Mouse (Mus musculus) hindbrain, embryonic 13.5 days (tissue): Measurements from ENCODE around the gene Prss1. TPM values are rescaled to one million over a fixed set of nuclear protein-coding genes. Genes with fewer than 3 reads are reported as not detected.
"Not testable (repeated sequence)": the region's sequence is repeated elsewhere in the genome, so short reads cannot be mapped to it uniquely, and the experiment has no call there.

Experiments
- ATAC-seq: fragments of 200-750 bp; cut with Nextera tagmentation; 2 replicates; pipeline ENCODE4 v1.8.0; 2017; ENCODE audit warnings: moderate TSS enrichment; ENCODE audit not compliant: low FRiP score
- H3K27ac ChIP-seq: fragments of 300-500 bp; sonication (generic); 2 replicates; pipeline ENCODE4 v1.5.1; 2015; ENCODE audit warnings: inconsistent platforms, mild to moderate bottlenecking, moderate library complexity
- H3K27me3 ChIP-seq: fragments of 300-500 bp; sonication (generic); 2 replicates; pipeline ENCODE4 v1.6.1; 2015; ENCODE audit warnings: mild to moderate bottlenecking, inconsistent platforms
- H3K36me3 ChIP-seq: fragments of 300-500 bp; sonication (generic); 2 replicates; pipeline ENCODE4 v1.6.1; 2015; ENCODE audit warnings: mild to moderate bottlenecking, inconsistent platforms
- H3K4me1 ChIP-seq: fragments of 300-500 bp; sonication (generic); replicated peaks from 2 replicates; pipeline ENCODE4 v1.6.1; 2015; ENCODE audit warnings: inconsistent platforms
- H3K4me2 ChIP-seq: fragments of 300-500 bp; sonication (generic); 2 replicates; pipeline ENCODE4 v1.6.1; 2015; ENCODE audit warnings: inconsistent platforms, mild to moderate bottlenecking, moderate library complexity
- H3K4me3 ChIP-seq: fragments of 300-500 bp; sonication (generic); 2 replicates; pipeline ENCODE4 v1.5.1; 2015; ENCODE audit warnings: mild to moderate bottlenecking, inconsistent platforms
- H3K9ac ChIP-seq: fragments of 300-500 bp; sonication (generic); 2 replicates; pipeline ENCODE4 v1.6.1; 2015; ENCODE audit warnings: mild to moderate bottlenecking, inconsistent platforms
- H3K9me3 ChIP-seq: fragments of 300-500 bp; sonication (generic); 2 replicates; pipeline ENCODE4 v1.6.1; 2016; ENCODE audit warnings: inconsistent platforms
- WGBS: fragments of 180-500 bp; shearing (Covaris S2); methylation state at CpG from one replicate; pipeline ENCODE4 v1.1.7; 2015; 5-methylcytosine and 5-hydroxymethylcytosine counted together
- polyA plus RNA-seq: library from polyadenylated mRNA; unstranded; fragments of >200 nt; fragmentation: Nextera tagmentation; extraction: Ambion mirVana; gene quantifications from 2 replicates; pipeline ENCODE4 v1.2.1, GENCODE M21; 2015

Prss1 gene
- not detected in 2 replicates for polyA plus RNA-seq

- not testable (repeated sequence) for H3K27me3 ChIP-seq, ATAC-seq, H3K4me2 ChIP-seq, H3K4me3 ChIP-seq, H3K4me1 ChIP-seq, H3K9ac ChIP-seq, H3K36me3 ChIP-seq, H3K9me3 ChIP-seq, H3K27ac ChIP-seq
These were observed at the start of gene Prss1 for GRCm38 (mm10) chr6:41458632-41459031. Gene Prss1 (plus strand): TSS chr6:41458932.

- H3K4me3 ChIP-seq, H3K36me3 ChIP-seq, H3K27ac ChIP-seq, H3K9ac ChIP-seq, H3K27me3 ChIP-seq, H3K4me2 ChIP-seq, ATAC-seq, H3K9me3 ChIP-seq, H3K4me1 ChIP-seq: not testable (repeated sequence)
- WGBS = 76% methylated on average over 2 of the region's 2 CpGs
These were observed 16.5 kb upstream of the Prss1 start for GRCm38 (mm10) chr6:41442261-41442660.

GRCm38 (mm10) chr6:41446045-41446444 lies 12.7 kb upstream of the Prss1 start, which contains the start of gene Gm10334:
Gene Gm10334 (minus strand): TSS chr6:41446145.
- H3K27ac ChIP-seq, H3K4me2 ChIP-seq, H3K9me3 ChIP-seq, H3K36me3 ChIP-seq, ATAC-seq, H3K4me3 ChIP-seq, H3K4me1 ChIP-seq, H3K9ac ChIP-seq, H3K27me3 ChIP-seq: not testable (repeated sequence)

GRCm38 (mm10) chr6:41499374-41499773 lies 40.6 kb downstream of the Prss1 start:
- no peaks in the 10 kb centered on the region for H3K9me3 ChIP-seq
- H3K36me3 ChIP-seq = no peaks in the 10 kb centered on the region
- no peak overlapping the region for H3K4me2 ChIP-seq
- H3K4me3 ChIP-seq = no peak overlapping the region
- no peak overlapping the region for H3K27ac ChIP-seq
- 90% methylated on average over 3 of the region's 3 CpGs for WGBS
- H3K9ac ChIP-seq = no peak overlapping the region
- no peaks in the 10 kb centered on the region for H3K4me1 ChIP-seq
- no peaks in the 10 kb centered on the region for H3K27me3 ChIP-seq
- no peak for ATAC-seq

- Histone ChIP-seq H3K4me3 (no peak overlapping the region), H3K4me1 (no peaks in the 10 kb centered on the region), H3K9ac (no peak overlapping the region), H3K9me3 (no peaks in the 10 kb centered on the region), H3K27ac (no peak overlapping the region), H3K4me2 (no peak overlapping the region), H3K36me3 (no peaks in the 10 kb centered on the region), H3K27me3 (no peaks in the 10 kb centered on the region)
- WGBS = 90% methylated on average over 2 of the region's 2 CpGs
- ATAC-seq = no peak
These were observed 46.2 kb downstream of the Prss1 start for GRCm38 (mm10) chr6:41504915-41505314.

- WGBS = 82% methylated on average over 6 of the region's 6 CpGs
- no peaks in the 10 kb centered on the region for H3K4me1 ChIP-seq
- no peaks in the 10 kb centered on the region for H3K36me3 ChIP-seq
- no peaks in the 10 kb centered on the region for H3K27me3 ChIP-seq
- H3K4me2 ChIP-seq = no peak overlapping the region
- H3K27ac ChIP-seq = no peak overlapping the region
- ATAC-seq = no peak
- no peaks in the 10 kb centered on the region for H3K9me3 ChIP-seq
- no peak overlapping the region for H3K9ac ChIP-seq
- no peak overlapping the region for H3K4me3 ChIP-seq
These were observed 46.6 kb downstream of the Prss1 start for GRCm38 (mm10) chr6:41505323-41505722.

Other genes starting within 250 kb of the Prss1 start
- gene Try4, start 156.7 kb upstream of the Prss1 start, polyA plus RNA-seq = not detected in 2 replicates
- 0.50 and 0.51 TPM in 2 replicates for gene Try5, start 142.1 kb upstream of the Prss1 start, polyA plus RNA-seq
- not detected in 2 replicates for gene Try10, start 104.8 kb upstream of the Prss1 start, polyA plus RNA-seq
- 0.31 TPM in 1 of 2 replicates, not detected in the other for gene Prss3, start 81.3 kb upstream of the Prss1 start, polyA plus RNA-seq
- not detected in 2 replicates for gene Gm5771, start 66.6 kb upstream of the Prss1 start, polyA plus RNA-seq
- 0.19 TPM in 1 of 2 replicates, not detected in the other for gene Gm10334, start 12.8 kb upstream of the Prss1 start, polyA plus RNA-seq
- gene Prss2, start 62.9 kb downstream of the Prss1 start, polyA plus RNA-seq = not detected in 2 replicates
- gene Ephb6, start 146.6 kb downstream of the Prss1 start, polyA plus RNA-seq = 28.3 and 29.5 TPM in 2 replicates
- gene Trpv6, start 177.5 kb downstream of the Prss1 start, polyA plus RNA-seq = 0.70 and 0.87 TPM in 2 replicates
- not detected in 2 replicates for gene Trpv5, start 221.8 kb downstream of the Prss1 start, polyA plus RNA-seq
- gene Llcfc1, start 225.5 kb downstream of the Prss1 start, polyA plus RNA-seq = not detected in 2 replicates
- 0.96 and 1.0 TPM in 2 replicates for gene Kel, start 245.4 kb downstream of the Prss1 start, polyA plus RNA-seq